Mouse (Mus musculus) CD4-positive, CD25-positive, alpha-beta regulatory T cell, adult 9 weeks (primary cell): ENCODE results near the gene Gm3409. TPM values are rescaled to one million over a fixed set of nuclear protein-coding genes. Genes with fewer than 3 reads are reported as not detected.

Source experiments
- polyA plus RNA-seq: library from polyadenylated mRNA; unstranded; fragments of 100-300 nt; shearing (Covaris generic); gene quantifications from one replicate; pipeline ENCODE4 v1.2.1, GENCODE M21; 2017

The Gm3409 gene
- not detected for polyA plus RNA-seq

GRCm38 (mm10) chr5:146537347-146537746 is at the start of gene Gm3409:
TSS of gene Gm3409 (plus strand) at chr5:146537647.

GRCm38 (mm10) chr5:146491063-146491462 is 46.4 kb upstream of the Gm3409 start, which contains the start of gene Gm6370:
TSS of gene Gm6370 (plus strand) at chr5:146491363.

GRCm38 (mm10) chr5:146502099-146502498 is 35.3 kb upstream of the Gm3409 start, which contains the start of gene 4930449I24Rik:
TSS of gene 4930449I24Rik (plus strand) at chr5:146502399.

GRCm38 (mm10) chr5:146513823-146514222 is 23.6 kb upstream of the Gm3409 start, which contains the start of gene Gm3402:
TSS of gene Gm3402 (plus strand) at chr5:146514123.

GRCm38 (mm10) chr5:146525501-146525900 is 11.9 kb upstream of the Gm3409 start, which contains the start of gene Gm3404:
TSS of gene Gm3404 (plus strand) at chr5:146525801.

GRCm38 (mm10) chr5:146555836-146556235 is 18.4 kb downstream of the Gm3409 start, which contains the start of gene Gm3415:
TSS of gene Gm3415 (plus strand) at chr5:146556136.

GRCm38 (mm10) chr5:146584478-146585306 is 47.2 kb downstream of the Gm3409 start, which contains the start of gene Gpr12:
TSS of gene Gpr12 (minus strand) at chr5:146585239.

Other genes with a start within 250 kb of the Gm3409 start
- not detected for gene Wasf3, start 152.7 kb upstream of the Gm3409 start, polyA plus RNA-seq
- not detected for gene Gm6408, start 55.7 kb upstream of the Gm3409 start, polyA plus RNA-seq
- gene Gm6370, start 46.3 kb upstream of the Gm3409 start, polyA plus RNA-seq, result not detected
- gene 4930449I24Rik, start 35.2 kb upstream of the Gm3409 start, polyA plus RNA-seq, result not detected
- not detected for gene Gm3402, start 23.5 kb upstream of the Gm3409 start, polyA plus RNA-seq
- gene Gm3404, start 11.8 kb upstream of the Gm3409 start, polyA plus RNA-seq, result not detected
- not detected for gene Gm3415, start 18.5 kb downstream of the Gm3409 start, polyA plus RNA-seq
- gene Gpr12, start 47.6 kb downstream of the Gm3409 start, polyA plus RNA-seq, result not detected